Mouse (Mus musculus) bone marrow, adult 2 months (tissue): ENCODE results near the gene Fbxw11.

Source experiments
- CTCF ChIP-seq: fragments of 200-500 bp; IDR thresholded peaks from 2 replicates; pipeline ENCODE4 v1.5.1; 2011; ENCODE audit warnings: low read length, control low read depth; ENCODE audit not compliant: control insufficient read depth, insufficient read depth
- POLR2A ChIP-seq: fragments of 200-500 bp; IDR thresholded peaks from 2 replicates; pipeline ENCODE4 v1.6.1; 2011; ENCODE audit warnings: low read depth, mild to moderate bottlenecking, control low read depth, low read length, borderline replicate concordance; ENCODE audit not compliant: control insufficient read depth

DNA sequence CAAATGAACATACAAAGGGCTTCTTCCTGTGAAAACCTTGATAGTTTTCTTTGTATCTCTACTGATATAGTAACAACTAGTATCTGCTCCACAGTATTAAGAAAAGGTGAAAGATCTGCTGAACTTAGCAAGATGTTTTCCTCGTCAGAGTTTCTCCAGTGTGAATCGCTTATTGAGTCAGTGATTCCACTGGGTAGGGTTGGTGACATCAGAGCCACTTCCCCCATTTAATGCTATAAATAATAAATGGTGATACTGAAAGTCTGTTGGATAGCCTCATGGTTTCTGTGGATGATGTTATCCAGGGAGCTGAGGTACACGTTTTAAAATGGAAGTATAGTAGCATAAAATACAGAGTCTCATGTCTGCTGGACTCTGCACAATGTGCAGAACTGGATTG is 1.5 kb downstream of the Fbxw11 start:
- TF ChIP-seq CTCF (no peak), POLR2A (no peak)
